Mouse (Mus musculus) heart, embryonic 11.5 days (tissue): Measurements from ENCODE around the gene Ydjc. TPM values are rescaled to one million over a fixed set of nuclear protein-coding genes. Genes with fewer than 3 reads are reported as not detected.

Experiments
- microRNA counts: library from miRNA; unstranded; fragments of <30 nt; microRNA quantifications from one replicate; lab custom pipeline; 2015
- microRNA-seq: library from miRNA; unstranded; fragments of <30 nt; microRNA quantifications from one replicate; pipeline ENCODE4, GENCODE M21; 2016; ENCODE audit warnings: borderline number of aligned reads
- polyA plus RNA-seq: library from polyadenylated mRNA; unstranded; fragments of >200 nt; fragmentation: Nextera tagmentation; extraction: Ambion mirVana; gene quantifications from 2 replicates; pipeline ENCODE4 v1.2.1, GENCODE M21; 2014

The Ydjc gene
- polyA plus RNA-seq, 1 experiment from 2014 or later = 5.8 TPM

MicroRNAs within 50 kb of the gene (microRNA counts, 519-probe panel; counts per million panel counts)
- microRNA mmu-miR-130b (lab: Ali Mortazavi, UCI) (6,454 counts per million, percentile 84 among the panel's probes with 10 or more counts), microRNA mmu-miR-301b (lab: Ali Mortazavi, UCI) (2,524 counts per million, percentile 8 among the panel's probes with 10 or more counts)

Small RNAs within 50 kb of the gene (microRNA-seq; reads per million reads assigned to microRNA genes)
- gene Mir130b (5,585 reads per million, percentile 94 among the genes with 10 or more reads in this experiment), gene Mir301b (74.9 reads per million, percentile 61 among the genes with 10 or more reads in this experiment)

Other genes starting within 250 kb of the Ydjc start
- 14.6 and 25.5 TPM in 2 replicates for gene Ppm1f, start 248.2 kb upstream of the Ydjc start, polyA plus RNA-seq
- gene Mapk1, start 161.2 kb upstream of the Ydjc start, polyA plus RNA-seq = 146 and 165 TPM in 2 replicates
- 20.1 and 20.4 TPM in 2 replicates for gene Ypel1, start 74.9 kb upstream of the Ydjc start, polyA plus RNA-seq
- 104 and 108 TPM in 2 replicates for gene Ppil2, start 33.4 kb upstream of the Ydjc start, polyA plus RNA-seq
- 37.0 and 41.5 TPM in 2 replicates for gene 2610318N02Rik, start 19.5 kb upstream of the Ydjc start, polyA plus RNA-seq
- gene Sdf2l1, start 12.2 kb upstream of the Ydjc start, polyA plus RNA-seq = 61.9 and 63.6 TPM in 2 replicates
- gene Ccdc116, start 2.6 kb downstream of the Ydjc start, polyA plus RNA-seq = 0.07 TPM in 1 of 2 replicates, not detected in the other
- 313 and 328 TPM in 2 replicates for gene Ube2l3, start 58.0 kb downstream of the Ydjc start, polyA plus RNA-seq
- gene Rimbp3, start 64.0 kb downstream of the Ydjc start, polyA plus RNA-seq = 0.04 and 0.34 TPM in 2 replicates
- gene Hic2, start 89.0 kb downstream of the Ydjc start, polyA plus RNA-seq = 4.5 and 4.8 TPM in 2 replicates
- gene Tmem191c, start 131.5 kb downstream of the Ydjc start, polyA plus RNA-seq = 4.9 and 7.1 TPM in 2 replicates
- 0.61 and 2.5 TPM in 2 replicates for gene Serpind1, start 186.8 kb downstream of the Ydjc start, polyA plus RNA-seq